Mouse (Mus musculus) T-helper 2 cell (primary cell): ENCODE data around the gene Eda.

Experiments used
- in situ Hi-C: fragments of 300-600 bp; cut with MboI, MseI; formaldehyde crosslinking; loops from one replicate; pipeline ENCODE4 v1.15.1; 2025; ENCODE audit warnings: high pct_unique_total_duplicates

The Eda gene

GRCm38 (mm10) chrX:99975250-99975984 lies at the start of gene Eda:
Eda (plus strand) TSS chrX:99975606.
- in situ Hi-C loops = no loop called here

GRCm38 (mm10) chrX:99961002-99961401 lies 14.4 kb upstream of the Eda start:
- in situ Hi-C loops = no loop called here

- in situ Hi-C loops = no loop called here
These were observed 5.3 kb upstream of the Eda start for GRCm38 (mm10) chrX:99970111-99970510.

- in situ Hi-C loops = no loop called here
These were observed 1.0 kb upstream of the Eda start for GRCm38 (mm10) chrX:99974381-99974780.

- in situ Hi-C loops = no loop called here
These were observed 603 bp upstream of the Eda start for GRCm38 (mm10) chrX:99974803-99975202.

GRCm38 (mm10) chrX:99975985-99976924 lies 849 bp downstream of the Eda start:
- in situ Hi-C loops = no loop called here

- in situ Hi-C loops = no loop called here
These were observed 2.9 kb downstream of the Eda start for GRCm38 (mm10) chrX:99978354-99978753.

- in situ Hi-C loops = no loop called here
These were observed 18.0 kb downstream of the Eda start for GRCm38 (mm10) chrX:99993434-99993833.

- in situ Hi-C loops = no loop called here
These were observed 23.9 kb downstream of the Eda start for GRCm38 (mm10) chrX:99999342-99999741.

- in situ Hi-C loops = no loop called here
These were observed 143.0 kb downstream of the Eda start for GRCm38 (mm10) chrX:100118362-100118761.

- in situ Hi-C loops = no loop called here
These were observed 219.9 kb downstream of the Eda start for GRCm38 (mm10) chrX:100195286-100195685.

GRCm38 (mm10) chrX:100313652-100314051 lies 338.2 kb downstream of the Eda start:
- in situ Hi-C loops = no loop called here

- in situ Hi-C loops = no loop called here
These were observed 338.9 kb downstream of the Eda start for GRCm38 (mm10) chrX:100314172-100314902.

- in situ Hi-C loops = no loop called here
These were observed 365.3 kb downstream of the Eda start for GRCm38 (mm10) chrX:100340687-100341086.

GRCm38 (mm10) chrX:100344433-100344832 lies 369.0 kb downstream of the Eda start:
- in situ Hi-C loops = no loop called here

- in situ Hi-C loops = no loop called here
These were observed 381.6 kb downstream of the Eda start for GRCm38 (mm10) chrX:100356974-100357373.

- in situ Hi-C loops = no loop called here
These were observed 414.5 kb downstream of the Eda start for GRCm38 (mm10) chrX:100389887-100390286.

GRCm38 (mm10) chrX:100392304-100392703 lies 416.9 kb downstream of the Eda start:
- in situ Hi-C loops = no loop called here

- in situ Hi-C loops = no loop called here
These were observed 418.9 kb downstream of the Eda start for GRCm38 (mm10) chrX:100394223-100394861.

- in situ Hi-C loops = loop anchor here (5.0 kb wide), 1 partner anchor 87 kb away; no protein-coding TSS in a partner anchor
These were observed 419.6 kb downstream of the Eda start for GRCm38 (mm10) chrX:100395026-100395425.

GRCm38 (mm10) chrX:100400900-100401299 lies 425.5 kb downstream of the Eda start:
- in situ Hi-C loops = no loop called here
